Mouse (Mus musculus): Measurements from ENCODE around the gene Hoxb3. TPM values are rescaled to one million over a fixed set of nuclear protein-coding genes. Genes with fewer than 3 reads are reported as not detected.
A peak's percentile ranks its signal among the peaks of the same experiment; 100 is the strongest.

The Hoxb3 gene
- polyA plus RNA-seq, 1 experiment from 2014 or later: 0.65 TPM

DNA sequence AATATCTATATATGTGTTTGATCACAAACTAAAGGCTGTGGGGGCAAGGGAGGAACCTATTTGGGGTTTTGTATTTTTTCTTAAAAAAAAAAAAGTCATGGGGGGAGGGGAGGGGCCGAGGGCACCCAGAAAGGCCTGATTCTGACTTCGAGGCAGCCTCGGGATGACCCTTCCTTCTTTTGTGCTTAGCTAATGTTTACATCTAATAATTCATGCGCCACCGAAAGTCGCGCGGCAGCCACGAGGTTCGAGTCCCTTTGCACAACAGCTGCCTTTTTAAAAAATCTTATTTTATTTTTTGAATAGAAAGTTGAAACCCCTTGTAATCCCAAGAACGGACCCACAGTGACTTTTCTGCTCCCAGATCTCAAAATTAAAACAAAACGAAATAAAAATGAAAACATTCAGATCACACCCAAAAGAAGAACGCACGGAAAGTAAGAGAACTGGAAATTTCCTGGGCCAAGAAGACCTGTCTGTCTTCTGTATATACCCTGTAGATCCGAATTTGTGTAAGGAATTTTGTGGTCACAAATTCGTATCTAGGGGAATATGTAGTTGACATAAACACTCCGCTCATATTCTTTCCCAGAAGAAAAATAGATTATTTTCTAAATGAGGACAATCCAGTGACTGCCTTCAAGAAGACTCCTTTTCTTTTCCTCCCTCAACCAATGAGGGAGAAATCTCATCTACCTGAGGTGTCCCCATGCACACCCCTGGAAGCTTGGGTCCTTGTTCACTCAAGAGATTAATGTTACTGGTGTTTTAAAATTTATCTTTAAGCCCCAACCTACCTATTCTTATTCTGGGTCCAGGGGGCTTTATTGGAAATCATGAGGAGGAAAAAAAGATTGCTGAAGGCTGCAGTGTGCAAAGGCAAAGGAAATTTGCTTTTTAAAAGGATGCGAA, 6.2 kb upstream of the Hoxb3 start:
- 7% methylated on average over 18 of the region's 18 CpGs for WGBS
- H3K4me2 ChIP-seq (ENCODE audit: low read depth, low read length): no peak overlapping the region
- no peaks in the 10 kb centered on the region for H3K36me3 ChIP-seq (replicated peaks; ENCODE audit: control insufficient read depth, insufficient read depth, low read depth, low read length)
- no peaks in the 10 kb centered on the region for H3K9me3 ChIP-seq (replicated peaks; ENCODE audit: control insufficient read depth, low read length)
- no peak for DNase-seq (ENCODE audit: low spot score)
- no peak overlapping the region for H3K27ac ChIP-seq (replicated peaks; ENCODE audit: low read depth, low read length)
- no peak overlapping the region for H3K4me3 ChIP-seq (ENCODE audit: low read depth, low read length)
- no peaks in the 10 kb centered on the region; the same call in none of the 2 replicates for H3K4me1 ChIP-seq (ENCODE audit: control insufficient read depth, insufficient read depth, low read length)
- peaks cover 94% of the 10 kb centered on the region for H3K27me3 ChIP-seq (ENCODE audit: control insufficient read depth, insufficient read depth, low read length)
- no peak overlapping the region for H3K9ac ChIP-seq (replicated peaks; ENCODE audit: low read length)
- no peak for ATAC-seq (replicated peaks; ENCODE audit: insufficient number of reproducible peaks, low FRiP score, low TSS enrichment, low read depth)

DNA sequence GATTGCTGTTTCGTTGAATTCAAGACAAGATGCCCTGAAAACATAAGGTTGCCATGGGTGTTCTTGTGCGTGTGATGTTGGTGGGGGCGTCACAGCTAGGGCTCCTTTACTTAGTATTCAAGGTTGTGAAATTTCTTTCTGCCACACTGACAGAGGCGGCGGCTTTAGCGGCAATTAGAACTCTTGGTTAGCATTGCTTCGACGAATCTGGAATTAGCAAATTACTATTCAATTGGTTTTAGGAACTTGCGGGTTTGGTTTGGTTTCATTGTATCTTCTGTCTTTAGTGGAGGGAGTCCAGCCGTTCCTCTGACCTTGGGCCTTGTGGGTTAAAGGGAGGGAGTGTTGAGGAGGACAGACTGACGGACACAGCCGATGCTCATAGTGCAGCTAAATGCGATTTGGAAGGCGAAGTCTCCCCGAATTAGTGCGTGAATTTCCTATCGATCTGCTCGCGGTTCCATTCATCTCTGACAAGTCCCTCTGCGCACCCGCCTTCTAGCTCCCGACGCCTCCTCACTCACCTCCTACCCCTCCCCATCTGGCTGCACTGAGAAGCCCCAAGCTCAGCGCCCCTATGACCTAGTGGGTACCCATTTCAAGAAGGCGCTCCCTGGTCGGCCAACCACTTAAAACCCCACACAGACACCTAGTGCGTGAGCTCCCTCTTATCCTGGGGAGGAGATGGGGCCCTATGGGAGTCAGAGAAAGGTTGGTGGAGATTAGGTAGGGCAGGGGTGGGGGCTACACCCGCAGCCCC, 5.3 kb upstream of the Hoxb3 start, which contains the start of gene Hoxb4:
Gene Hoxb4, plus strand, starts transcription at position 660 of the 760 bp plus-strand sequence.
- ATAC-seq (replicated peaks; ENCODE audit: insufficient number of reproducible peaks, low FRiP score, low TSS enrichment, low read depth) (no peak), DNase-seq (ENCODE audit: low spot score) (no peak)
- H3K27ac ChIP-seq (replicated peaks; ENCODE audit: low read depth, low read length): no peak within 1 kb of the TSS
- H3K9me3 ChIP-seq (replicated peaks; ENCODE audit: control insufficient read depth, low read length): no peaks in the 10 kb centered on the region
- peak within 1 kb of the TSS; percentile 36 for H3K4me2 ChIP-seq (ENCODE audit: low read depth, low read length)
- H3K4me1 ChIP-seq (ENCODE audit: control insufficient read depth, insufficient read depth, low read length): no peaks in the 10 kb centered on the region; the same call in none of the 2 replicates
- 2% methylated on average over 28 of the region's 28 CpGs for WGBS
- H3K36me3 ChIP-seq (replicated peaks; ENCODE audit: control insufficient read depth, insufficient read depth, low read depth, low read length): no peaks in the 10 kb centered on the region
- peaks cover 94% of the 10 kb centered on the region for H3K27me3 ChIP-seq (ENCODE audit: control insufficient read depth, insufficient read depth, low read length)
- H3K9ac ChIP-seq (replicated peaks; ENCODE audit: low read length): peak within 1 kb of the TSS; percentile 44; the same call in 1 of the 2 replicates
- peak within 1 kb of the TSS; percentile 31 for H3K4me3 ChIP-seq (ENCODE audit: low read depth, low read length)

DNA sequence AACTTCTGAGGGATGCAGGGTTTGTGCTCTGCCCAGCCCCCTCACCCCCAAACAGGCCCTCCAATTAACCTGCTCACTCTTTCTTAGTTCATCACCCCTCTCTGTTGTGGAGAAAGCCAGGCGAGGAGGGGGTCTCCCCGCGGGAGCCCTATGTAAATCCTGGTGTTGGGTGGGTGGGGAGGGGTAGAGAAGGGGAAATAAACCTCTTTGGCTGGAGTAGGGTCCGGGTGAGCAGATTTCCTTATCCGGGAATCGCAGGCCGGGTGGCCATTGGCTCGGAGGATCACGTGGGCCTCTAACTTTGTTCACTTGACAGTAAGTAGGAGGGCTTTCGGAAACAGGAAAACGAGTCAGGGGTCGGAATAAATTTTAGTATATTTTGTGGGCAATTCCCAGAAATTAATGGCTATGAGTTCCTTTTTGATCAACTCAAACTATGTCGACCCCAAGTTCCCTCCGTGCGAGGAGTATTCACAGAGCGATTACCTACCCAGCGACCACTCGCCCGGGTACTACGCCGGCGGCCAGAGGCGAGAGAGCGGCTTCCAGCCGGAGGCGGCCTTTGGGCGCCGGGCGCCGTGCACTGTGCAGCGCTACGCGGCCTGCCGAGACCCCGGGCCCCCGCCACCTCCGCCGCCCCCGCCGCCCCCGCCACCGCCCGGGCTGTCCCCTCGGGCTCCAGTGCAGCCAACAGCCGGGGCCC, 4.6 kb upstream of the Hoxb3 start:
- Histone ChIP-seq H3K4me2 (ENCODE audit: low read depth, low read length) (peak overlapping the region; percentile 36), H3K27me3 (ENCODE audit: control insufficient read depth, insufficient read depth, low read length) (peaks cover 91% of the 10 kb centered on the region), H3K9ac (replicated peaks; ENCODE audit: low read length) (peak overlapping the region; percentile 44; the same call in 1 of the 2 replicates), H3K27ac (replicated peaks; ENCODE audit: low read depth, low read length) (no peak overlapping the region), H3K4me3 (ENCODE audit: low read depth, low read length) (peak overlapping the region; percentile 31), H3K36me3 (replicated peaks; ENCODE audit: control insufficient read depth, insufficient read depth, low read depth, low read length) (no peaks in the 10 kb centered on the region), H3K4me1 (ENCODE audit: control insufficient read depth, insufficient read depth, low read length) (no peaks in the 10 kb centered on the region; the same call in none of the 2 replicates), H3K9me3 (replicated peaks; ENCODE audit: control insufficient read depth, low read length) (no peaks in the 10 kb centered on the region)
- ATAC-seq (replicated peaks; ENCODE audit: insufficient number of reproducible peaks, low FRiP score, low TSS enrichment, low read depth): 0 out of 2 replicates have a peak, but pooled peaks have one; percentile 34
- under 1% methylated on average over 35 of the region's 45 CpGs for WGBS
- DNase-seq (ENCODE audit: low spot score): peak; percentile 76

DNA sequence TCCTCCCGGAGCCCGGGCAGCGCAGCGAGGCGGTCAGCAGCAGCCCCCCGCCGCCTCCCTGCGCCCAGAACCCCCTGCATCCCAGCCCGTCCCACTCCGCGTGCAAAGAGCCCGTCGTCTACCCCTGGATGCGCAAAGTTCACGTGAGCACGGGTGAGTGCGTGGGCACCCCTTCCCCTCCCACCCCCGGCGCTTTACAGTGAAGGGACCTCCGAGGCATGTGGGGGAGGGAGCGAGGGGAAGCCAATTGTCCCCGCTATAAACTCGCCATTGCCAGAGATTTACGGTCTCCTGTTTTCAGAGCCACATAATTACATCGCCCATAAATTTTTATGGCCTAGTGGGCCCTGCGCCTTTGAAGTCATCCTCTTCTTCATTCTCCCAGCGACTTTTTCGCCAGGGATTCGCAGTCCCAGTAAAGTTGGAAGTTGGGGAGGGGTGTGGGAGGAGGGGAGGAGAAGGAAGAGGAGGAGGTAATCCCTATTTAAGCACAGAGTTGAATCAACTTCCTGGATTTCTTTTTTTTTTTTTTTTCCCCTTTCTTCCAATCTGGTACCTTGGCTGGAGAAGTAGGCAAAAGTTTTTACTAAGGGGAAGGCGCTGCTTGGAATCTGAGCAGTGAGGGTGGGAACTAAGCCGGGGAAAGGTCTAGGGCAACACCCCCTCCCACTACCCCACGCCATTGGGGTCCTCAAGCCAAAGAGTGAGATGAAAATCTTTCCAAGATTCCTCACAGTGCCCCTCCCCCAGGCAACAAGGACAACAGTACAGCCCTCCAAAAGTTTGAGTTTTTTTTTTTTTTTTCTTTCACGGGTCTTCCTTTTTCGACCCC, 3.8 kb upstream of the Hoxb3 start:
- H3K4me1 ChIP-seq (ENCODE audit: control insufficient read depth, insufficient read depth, low read length): no peaks in the 10 kb centered on the region; the same call in none of the 2 replicates
- DNase-seq (ENCODE audit: low spot score): no peak
- no peaks in the 10 kb centered on the region for H3K36me3 ChIP-seq (replicated peaks; ENCODE audit: control insufficient read depth, insufficient read depth, low read depth, low read length)
- ATAC-seq (replicated peaks; ENCODE audit: insufficient number of reproducible peaks, low FRiP score, low TSS enrichment, low read depth): no peak
- peak overlapping the region; percentile 31 for H3K4me3 ChIP-seq (ENCODE audit: low read depth, low read length)
- H3K4me2 ChIP-seq (ENCODE audit: low read depth, low read length): peak overlapping the region; percentile 36
- no peaks in the 10 kb centered on the region for H3K9me3 ChIP-seq (replicated peaks; ENCODE audit: control insufficient read depth, low read length)
- peak overlapping the region; percentile 44; the same call in 1 of the 2 replicates for H3K9ac ChIP-seq (replicated peaks; ENCODE audit: low read length)
- no peak overlapping the region for H3K27ac ChIP-seq (replicated peaks; ENCODE audit: low read depth, low read length)
- 0% methylated on average over 24 of the region's 34 CpGs for WGBS
- peaks cover 91% of the 10 kb centered on the region for H3K27me3 ChIP-seq (ENCODE audit: control insufficient read depth, insufficient read depth, low read length)

DNA sequence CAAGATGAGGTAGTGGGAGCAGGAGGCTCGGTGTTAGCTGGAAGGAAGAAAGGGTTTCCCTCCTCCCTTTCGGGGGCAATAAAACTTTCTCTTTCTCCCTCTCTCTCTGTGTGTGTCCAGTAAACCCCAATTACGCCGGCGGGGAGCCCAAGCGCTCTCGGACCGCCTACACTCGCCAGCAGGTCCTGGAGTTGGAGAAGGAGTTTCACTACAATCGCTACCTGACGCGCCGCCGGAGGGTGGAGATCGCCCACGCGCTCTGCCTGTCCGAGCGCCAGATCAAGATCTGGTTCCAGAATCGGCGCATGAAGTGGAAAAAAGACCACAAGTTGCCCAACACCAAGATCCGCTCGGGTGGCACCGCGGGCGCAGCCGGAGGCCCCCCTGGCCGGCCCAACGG, 3.2 kb upstream of the Hoxb3 start:
- Histone ChIP-seq H3K36me3 (replicated peaks; ENCODE audit: control insufficient read depth, insufficient read depth, low read depth, low read length) (no peaks in the 10 kb centered on the region), H3K4me3 (ENCODE audit: low read depth, low read length) (0 out of 2 replicates have a peak overlapping the region, but pooled peaks have one; percentile 7), H3K27ac (replicated peaks; ENCODE audit: low read depth, low read length) (no peak overlapping the region), H3K4me2 (ENCODE audit: low read depth, low read length) (no peak overlapping the region), H3K27me3 (ENCODE audit: control insufficient read depth, insufficient read depth, low read length) (peaks cover 88% of the 10 kb centered on the region), H3K4me1 (ENCODE audit: control insufficient read depth, insufficient read depth, low read length) (no peaks in the 10 kb centered on the region; the same call in 1 of the 2 replicates), H3K9ac (replicated peaks; ENCODE audit: low read length) (no peak overlapping the region), H3K9me3 (replicated peaks; ENCODE audit: control insufficient read depth, low read length) (no peaks in the 10 kb centered on the region)
- DNase-seq (ENCODE audit: low spot score): no peak
- under 1% methylated on average over 29 of the region's 29 CpGs for WGBS
- ATAC-seq (replicated peaks; ENCODE audit: insufficient number of reproducible peaks, low FRiP score, low TSS enrichment, low read depth): no peak

DNA sequence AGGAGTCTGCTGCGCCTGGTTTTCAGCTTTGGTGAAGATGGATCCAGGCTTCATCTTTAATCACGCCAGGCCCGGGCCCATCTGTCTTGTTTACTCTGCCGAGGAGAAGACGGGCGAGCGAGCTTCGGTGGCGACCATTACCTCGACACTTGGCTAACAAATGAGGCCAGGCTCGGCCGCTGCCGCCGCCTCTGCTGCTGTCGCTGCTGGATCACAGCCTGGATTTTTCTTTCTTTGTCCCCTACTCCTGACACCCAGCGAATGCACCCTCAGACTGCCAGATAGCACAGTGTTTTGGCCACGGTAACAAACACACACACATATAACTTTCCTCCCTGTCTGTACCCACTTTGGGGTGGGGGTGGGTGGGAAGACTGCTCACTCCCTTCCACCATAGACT, 2.4 kb upstream of the Hoxb3 start:
- Histone ChIP-seq H3K4me1 (ENCODE audit: control insufficient read depth, insufficient read depth, low read length) (no peaks in the 10 kb centered on the region; the same call in 1 of the 2 replicates), H3K36me3 (replicated peaks; ENCODE audit: control insufficient read depth, insufficient read depth, low read depth, low read length) (no peaks in the 10 kb centered on the region), H3K4me3 (ENCODE audit: low read depth, low read length) (no peak overlapping the region), H3K9me3 (replicated peaks; ENCODE audit: control insufficient read depth, low read length) (no peaks in the 10 kb centered on the region), H3K27me3 (ENCODE audit: control insufficient read depth, insufficient read depth, low read length) (peaks cover 88% of the 10 kb centered on the region), H3K4me2 (ENCODE audit: low read depth, low read length) (no peak overlapping the region), H3K9ac (replicated peaks; ENCODE audit: low read length) (no peak overlapping the region), H3K27ac (replicated peaks; ENCODE audit: low read depth, low read length) (no peak overlapping the region)
- WGBS: under 1% methylated on average over 17 of the region's 17 CpGs
- DNase-seq (ENCODE audit: low spot score) (no peak), ATAC-seq (replicated peaks; ENCODE audit: insufficient number of reproducible peaks, low FRiP score, low TSS enrichment, low read depth) (no peak)

DNA sequence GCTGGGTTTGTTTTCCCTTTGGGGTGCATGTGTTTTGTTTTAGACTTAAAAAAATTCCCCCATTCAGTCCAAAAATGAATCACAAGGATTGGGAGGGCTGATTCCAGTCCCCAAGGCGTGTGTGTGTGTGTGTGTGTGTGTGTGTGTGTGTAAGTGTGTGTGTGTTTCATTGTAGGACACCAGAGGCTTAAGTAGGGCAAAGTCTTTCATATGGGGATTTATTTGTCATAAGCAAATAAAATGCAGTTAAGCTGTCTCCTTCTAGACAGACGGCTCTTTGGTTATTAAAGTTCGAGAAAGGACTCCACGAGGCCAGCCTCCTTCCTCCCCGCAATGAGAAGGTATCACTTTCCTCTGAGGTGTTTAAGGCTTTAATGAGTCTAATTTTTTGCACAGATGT, 1.3 kb upstream of the Hoxb3 start:
- Histone ChIP-seq H3K27ac (replicated peaks; ENCODE audit: low read depth, low read length) (no peak overlapping the region), H3K4me1 (ENCODE audit: control insufficient read depth, insufficient read depth, low read length) (no peaks in the 10 kb centered on the region; the same call in 1 of the 2 replicates), H3K27me3 (ENCODE audit: control insufficient read depth, insufficient read depth, low read length) (peaks cover 88% of the 10 kb centered on the region), H3K36me3 (replicated peaks; ENCODE audit: control insufficient read depth, insufficient read depth, low read depth, low read length) (no peaks in the 10 kb centered on the region), H3K9ac (replicated peaks; ENCODE audit: low read length) (no peak overlapping the region), H3K4me2 (ENCODE audit: low read depth, low read length) (no peak overlapping the region), H3K9me3 (replicated peaks; ENCODE audit: control insufficient read depth, low read length) (no peaks in the 10 kb centered on the region), H3K4me3 (ENCODE audit: low read depth, low read length) (no peak overlapping the region)
- 10% methylated on average over 5 of the region's 5 CpGs for WGBS
- DNase-seq (ENCODE audit: low spot score) (no peak), ATAC-seq (replicated peaks; ENCODE audit: insufficient number of reproducible peaks, low FRiP score, low TSS enrichment, low read depth) (no peak)
